Mouse (Mus musculus): ENCODE results near the gene Gm10220.
"Not testable (repeated sequence)": the region's sequence is repeated elsewhere in the genome, so short reads cannot be mapped to it uniquely, and the experiment has no call there.

Gm10220 gene

DNA sequence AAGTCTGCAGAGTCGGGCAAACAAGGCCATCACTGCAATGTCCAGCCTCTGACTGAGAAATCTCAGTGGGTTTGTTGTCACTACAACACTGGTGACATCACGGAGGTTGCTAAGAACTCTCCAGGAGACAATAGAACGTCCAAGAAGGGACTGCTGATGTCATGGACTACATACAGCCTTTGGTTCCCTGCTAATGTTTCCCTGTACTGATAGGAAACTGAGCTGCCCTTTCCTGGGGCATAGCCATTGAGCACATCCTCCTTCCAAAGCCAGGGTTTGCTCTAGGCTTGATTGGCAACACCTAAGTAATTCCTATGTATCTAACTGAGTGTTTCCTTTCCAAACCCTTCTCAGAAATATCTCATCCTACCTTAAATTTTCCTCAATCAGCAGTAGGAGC lies at the start of gene Gm10220:
TSS of gene Gm10220 (minus strand) at position 101 of the 400 bp plus-strand sequence.
- DNase-seq: not testable (repeated sequence)

DNA sequence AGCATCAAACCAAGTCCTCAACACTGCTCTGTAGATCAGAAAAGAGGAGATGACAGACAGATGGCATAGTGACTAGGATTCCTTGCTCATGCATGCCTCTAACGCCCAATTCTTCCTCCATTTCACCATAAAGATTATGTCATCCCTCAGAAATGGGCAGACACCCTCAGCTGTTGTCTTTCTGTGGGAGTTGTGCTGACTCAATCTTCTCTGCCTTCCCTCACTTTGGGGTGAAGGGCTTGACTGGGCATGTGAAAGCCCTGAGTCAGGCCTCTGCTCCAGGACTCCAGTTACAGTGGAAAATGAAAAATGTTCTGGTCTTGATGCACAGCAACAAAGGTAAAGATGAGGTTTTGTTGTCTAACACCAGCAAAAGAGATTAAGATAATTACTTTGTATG lies 48.6 kb upstream of the Gm10220 start:
- DNase-seq: no peak

DNA sequence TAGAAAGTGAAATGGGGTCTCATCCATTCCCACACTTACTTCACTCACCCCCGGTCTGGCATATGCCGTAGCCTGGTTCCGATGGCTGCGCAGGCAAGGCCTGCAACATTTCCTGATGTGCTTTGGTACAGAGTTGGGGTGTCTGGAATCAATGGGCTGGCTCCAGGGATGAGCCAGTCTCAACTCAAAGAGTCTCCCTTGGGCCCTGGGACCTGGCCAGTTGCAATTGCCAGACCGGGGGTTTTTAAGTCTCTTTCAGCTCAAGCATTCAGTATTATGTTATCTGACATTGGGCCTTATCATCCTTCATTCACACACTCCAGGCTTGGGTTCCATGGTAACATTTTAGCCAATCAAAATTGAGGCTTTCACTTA lies 44.6 kb upstream of the Gm10220 start:
- DNase-seq: no peak

DNA sequence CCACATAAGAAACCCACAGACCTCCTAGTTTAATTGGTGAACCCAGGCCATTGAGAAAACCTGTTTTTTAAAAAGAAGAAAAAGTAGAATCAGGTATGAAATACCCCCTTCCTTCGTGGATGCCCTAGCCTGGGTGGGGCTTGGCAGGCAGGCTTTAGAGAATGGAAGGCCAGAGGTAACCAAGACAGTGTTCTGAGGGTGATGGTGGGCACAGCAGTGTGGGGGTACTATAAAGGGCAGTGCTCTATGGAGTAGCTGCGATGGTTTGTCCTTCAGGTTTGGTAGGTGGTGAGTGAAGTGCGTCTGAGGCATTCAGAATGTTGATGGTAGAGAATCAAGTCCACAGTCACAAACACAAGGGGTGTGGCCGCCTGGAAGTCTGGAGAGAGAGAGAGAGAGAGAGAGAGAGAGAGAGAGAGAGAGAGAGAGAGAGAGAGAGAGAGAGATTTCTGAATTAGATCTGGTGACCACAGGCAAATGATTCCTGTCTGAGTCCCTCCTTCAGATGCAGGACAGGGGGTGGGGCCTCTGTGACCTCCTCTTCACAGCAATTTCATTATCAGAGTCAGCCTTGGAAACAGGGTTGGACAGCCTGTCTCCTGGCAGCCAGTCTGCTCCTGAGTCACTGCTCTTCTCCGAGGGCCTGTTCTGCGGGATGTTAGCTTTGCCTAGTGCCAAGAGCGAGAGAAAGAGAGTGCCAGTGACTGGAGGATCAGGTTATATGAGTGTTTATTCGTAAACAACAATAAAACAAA lies 44.0 kb upstream of the Gm10220 start:
- no peak for DNase-seq

DNA sequence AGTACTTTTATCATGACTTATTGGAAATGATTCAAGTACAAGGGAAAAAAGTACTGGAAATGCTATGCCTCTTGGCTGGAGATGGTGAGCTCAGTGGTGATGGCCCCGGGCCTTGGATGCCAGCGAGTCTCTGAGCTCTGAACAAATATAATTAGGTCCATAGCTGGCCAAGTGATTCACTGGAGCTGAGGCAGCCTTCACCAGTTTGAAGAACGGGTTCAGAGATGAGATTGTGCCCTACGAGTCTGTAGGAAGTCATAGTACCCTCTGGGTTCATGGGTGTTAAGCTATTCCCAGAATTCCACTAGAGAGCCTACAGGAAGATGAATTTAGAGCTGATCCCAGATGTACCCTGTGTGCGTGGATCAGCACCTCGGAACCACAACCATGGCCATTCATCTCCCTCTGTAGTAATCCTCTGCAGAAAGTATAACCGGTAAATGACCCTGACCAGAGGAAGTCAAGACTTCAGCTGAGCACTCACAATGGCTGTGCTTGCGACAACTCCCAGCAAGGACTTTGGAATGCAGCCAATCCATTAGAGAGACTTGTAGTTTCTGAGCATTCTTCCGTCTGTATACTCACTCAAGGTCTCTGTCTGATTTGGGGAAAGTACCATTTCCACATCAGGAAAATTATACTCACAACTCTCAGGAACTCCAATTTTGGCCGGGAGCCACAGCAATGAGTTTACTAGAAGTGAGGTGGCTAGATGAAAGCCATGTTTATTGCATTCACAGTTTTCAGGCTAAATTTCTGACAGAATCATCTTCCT lies 36.4 kb upstream of the Gm10220 start:
- DNase-seq: peak; percentile 2

DNA sequence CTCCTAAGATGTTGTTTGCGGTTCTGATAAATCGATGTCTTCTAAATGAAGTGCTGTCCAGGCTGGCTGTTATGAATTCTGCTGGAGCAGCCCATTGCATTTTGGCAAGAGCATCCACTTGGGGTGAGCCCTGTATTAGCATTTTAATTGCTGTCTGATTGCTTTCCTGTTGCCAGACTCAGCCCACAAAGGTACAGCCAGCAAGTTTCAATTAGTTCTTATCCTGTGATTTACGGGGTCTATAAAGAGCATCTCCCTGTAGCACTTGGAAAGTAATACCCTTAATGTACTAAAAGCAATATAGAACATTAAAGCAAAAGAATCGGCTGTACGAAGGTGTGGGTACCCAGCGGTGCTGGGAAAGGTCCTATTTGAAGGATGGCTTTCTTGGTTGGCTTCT lies 21.7 kb upstream of the Gm10220 start:
- DNase-seq: no peak

DNA sequence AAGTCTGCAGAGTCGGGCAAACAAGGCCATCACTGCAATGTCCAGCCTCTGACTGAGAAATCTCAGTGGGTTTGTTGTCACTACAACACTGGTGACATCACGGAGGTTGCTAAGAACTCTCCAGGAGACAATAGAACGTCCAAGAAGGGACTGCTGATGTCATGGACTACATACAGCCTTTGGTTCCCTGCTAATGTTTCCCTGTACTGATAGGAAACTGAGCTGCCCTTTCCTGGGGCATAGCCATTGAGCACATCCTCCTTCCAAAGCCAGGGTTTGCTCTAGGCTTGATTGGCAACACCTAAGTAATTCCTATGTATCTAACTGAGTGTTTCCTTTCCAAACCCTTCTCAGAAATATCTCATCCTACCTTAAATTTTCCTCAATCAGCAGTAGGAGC lies 16.0 kb downstream of the Gm10220 start, which contains the start of gene 5031410I06Rik:
TSS of gene 5031410I06Rik (minus strand) at position 101 of the 400 bp plus-strand sequence.
- not testable (repeated sequence) for DNase-seq

DNA sequence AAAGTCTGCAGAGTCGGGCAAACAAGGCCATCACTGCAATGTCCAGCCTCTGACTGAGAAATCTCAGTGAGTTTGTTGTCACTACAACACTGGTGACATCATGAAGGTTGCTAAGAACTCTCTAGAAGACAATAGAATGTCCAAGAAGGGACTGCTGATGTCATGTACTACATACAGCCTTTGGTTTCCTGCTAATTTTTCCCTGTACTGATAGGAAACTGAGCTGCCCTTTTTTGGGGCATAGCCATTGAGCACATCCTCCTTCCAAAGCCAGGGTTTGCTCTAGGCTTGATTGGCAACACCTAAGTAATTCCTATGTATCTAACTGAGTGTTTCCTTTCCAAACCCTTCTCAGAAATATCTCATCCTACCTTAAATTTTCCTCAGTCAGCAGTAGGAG lies 32.0 kb downstream of the Gm10220 start, which contains the start of gene Gm10471:
TSS of gene Gm10471 (minus strand) at position 101 of the 400 bp plus-strand sequence.
- not testable (repeated sequence) for DNase-seq

DNA sequence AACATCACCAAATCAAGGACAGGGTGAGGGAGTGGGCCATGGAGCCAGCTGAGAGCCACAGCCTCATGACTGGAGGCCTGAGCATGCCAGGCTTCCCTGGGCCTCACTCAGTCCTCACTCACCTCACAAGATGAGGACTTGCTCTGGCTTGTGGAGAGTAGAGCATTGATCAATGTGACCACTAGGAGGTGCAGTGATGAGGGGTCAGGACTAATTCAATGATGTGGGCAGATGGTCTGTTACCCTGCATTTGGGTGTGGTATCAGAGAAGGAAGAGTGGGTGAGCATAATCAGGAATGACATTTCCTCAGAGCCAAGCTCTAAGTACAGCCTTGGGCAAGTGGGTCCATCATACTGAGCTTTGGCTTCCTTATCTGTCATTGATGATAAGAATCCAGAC lies 42.2 kb downstream of the Gm10220 start:
- not testable (repeated sequence) for DNase-seq

DNA sequence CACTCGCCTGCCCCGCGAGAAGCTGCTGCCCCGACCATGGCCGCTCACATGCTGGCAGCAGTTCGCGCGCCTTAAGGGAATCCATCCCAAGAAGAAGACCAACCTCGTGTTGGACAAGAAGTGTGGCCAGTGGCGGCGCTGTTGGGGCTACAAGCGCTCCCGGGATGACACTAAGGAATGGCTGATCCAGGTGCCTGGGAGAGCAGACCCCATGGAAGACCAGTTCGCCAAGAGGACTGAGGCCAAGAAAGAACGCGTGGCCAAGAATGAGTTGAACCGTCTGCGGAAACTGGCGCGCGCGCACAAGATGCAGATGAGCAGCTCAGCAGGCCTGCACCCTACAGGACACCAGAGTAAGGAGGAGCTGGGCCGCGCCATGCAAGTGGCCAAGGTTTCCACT lies 50.5 kb downstream of the Gm10220 start:
- DNase-seq: no peak

Data from kidney, postnatal 14 days (tissue).